Mouse (Mus musculus) frontal cortex, postnatal 36 days (tissue): ENCODE measurements at regions not wholly inside any gene's neighbourhood (a gene's known extent, or its start where the extent isn't known, plus 50 kb on each side); places are given as distances from the start of the nearest gene placed in this dataset.

Experiments
- DNase-seq, 2 experiments: peaks; one replicate each; pipeline ENCODE4 v3.0.0; 2022; ENCODE audit warnings: low spot score in 2 of 2

- no peak for DNase-seq
Measured at GRCm38 (mm10) chr3:150493433-150494045, 944.1 kb upstream of the Adgrl4 start.

GRCm38 (mm10) chr3:150530966-150531365, 906.7 kb upstream of the Adgrl4 start:
- peak; percentile 1 to 21 for DNase-seq

GRCm38 (mm10) chr3:150543118-150543517, 894.6 kb upstream of the Adgrl4 start:
- no peak for DNase-seq

- no peak for DNase-seq
Measured at GRCm38 (mm10) chr3:150588474-150588873, 849.2 kb upstream of the Adgrl4 start.

GRCm38 (mm10) chr3:150590978-150591377, 846.7 kb upstream of the Adgrl4 start:
- no peak for DNase-seq

- no peak for DNase-seq
Measured at GRCm38 (mm10) chr3:150603400-150604095, 834.1 kb upstream of the Adgrl4 start.

- DNase-seq = peak; percentile 57 to 72
Measured at GRCm38 (mm10) chr3:150610681-150611101, 827.0 kb upstream of the Adgrl4 start.

GRCm38 (mm10) chr3:150637544-150637943, 800.1 kb upstream of the Adgrl4 start:
- no peak for DNase-seq

GRCm38 (mm10) chr3:150640004-150640676, 797.5 kb upstream of the Adgrl4 start:
- DNase-seq = no peak

- DNase-seq = no peak
Measured at GRCm38 (mm10) chr3:150648040-150648439, 789.6 kb upstream of the Adgrl4 start.

- no peak for DNase-seq
Measured at GRCm38 (mm10) chr3:150649783-150650565, 787.7 kb upstream of the Adgrl4 start.

GRCm38 (mm10) chr3:150695751-150696150, 741.9 kb upstream of the Adgrl4 start:
- DNase-seq = no peak

- DNase-seq = no peak
Measured at GRCm38 (mm10) chr3:150699990-150700389, 737.7 kb upstream of the Adgrl4 start.
